Mouse (Mus musculus): ENCODE data around the gene Jade1.

The Jade1 gene

GRCm38 (mm10) chr3:41577240-41577639 lies 21.7 kb downstream of the Jade1 start:
- DNase-seq (ENCODE audit: low read depth, low spot score), result no peak

- no peak for DNase-seq (ENCODE audit: low read depth, low spot score)
Measured at GRCm38 (mm10) chr3:41579873-41580272, 24.3 kb downstream of the Jade1 start.

- no peak for DNase-seq (ENCODE audit: low read depth, low spot score)
Measured at GRCm38 (mm10) chr3:41580401-41581323, 25.1 kb downstream of the Jade1 start.

- DNase-seq (ENCODE audit: low read depth, low spot score), result no peak
Measured at GRCm38 (mm10) chr3:41581436-41581835, 25.9 kb downstream of the Jade1 start.

DNA sequence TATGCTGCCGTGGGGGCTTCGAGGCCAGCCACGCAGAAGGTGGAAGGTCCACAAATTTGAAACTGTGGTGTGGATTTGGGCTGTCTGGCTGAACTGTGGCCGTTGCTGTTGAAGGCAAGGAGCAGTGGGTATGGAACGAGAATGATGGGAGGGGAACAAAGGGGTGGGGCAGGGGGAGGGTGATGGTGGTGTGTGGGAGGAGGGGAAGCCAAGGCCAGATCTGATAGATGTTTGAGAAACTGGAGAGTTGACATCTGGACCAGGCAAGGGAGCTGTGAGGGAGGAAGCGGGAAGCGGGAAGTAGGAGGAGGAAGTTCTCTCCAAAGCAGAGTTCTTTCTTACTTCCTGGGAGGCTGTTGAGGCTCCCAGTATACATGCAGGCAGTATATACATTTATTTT lies 26.7 kb downstream of the Jade1 start:
- DNase-seq (ENCODE audit: low read depth, low spot score), result no peak

- no peak for DNase-seq (ENCODE audit: low read depth, low spot score)
Measured at GRCm38 (mm10) chr3:41583092-41583491, 27.6 kb downstream of the Jade1 start.

GRCm38 (mm10) chr3:41583621-41584020 lies 28.1 kb downstream of the Jade1 start:
- DNase-seq (ENCODE audit: low read depth, low spot score), result no peak

DNA sequence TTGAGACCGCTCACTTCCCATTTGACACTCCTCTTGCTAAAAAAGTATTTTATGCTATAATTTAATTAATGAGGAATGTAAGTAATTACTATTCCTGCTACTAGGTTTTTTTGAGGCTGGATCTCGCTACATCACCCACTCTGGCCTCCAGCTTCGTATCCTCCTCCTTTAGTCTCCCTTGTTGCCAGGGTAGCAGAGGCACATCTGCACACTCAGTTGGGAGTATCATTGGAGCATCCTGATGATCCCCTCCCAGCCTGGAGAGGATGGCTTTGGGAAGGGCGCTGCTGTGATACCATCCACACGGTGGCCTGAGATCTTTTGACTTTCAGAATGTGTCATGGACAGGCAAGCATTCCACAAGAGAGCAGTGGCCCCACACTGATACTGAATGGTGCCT lies 30.0 kb downstream of the Jade1 start:
- no peak for DNase-seq (ENCODE audit: low read depth, low spot score)

- DNase-seq (ENCODE audit: low read depth, low spot score), result no peak
Measured at GRCm38 (mm10) chr3:41586330-41586729, 30.8 kb downstream of the Jade1 start.

DNA sequence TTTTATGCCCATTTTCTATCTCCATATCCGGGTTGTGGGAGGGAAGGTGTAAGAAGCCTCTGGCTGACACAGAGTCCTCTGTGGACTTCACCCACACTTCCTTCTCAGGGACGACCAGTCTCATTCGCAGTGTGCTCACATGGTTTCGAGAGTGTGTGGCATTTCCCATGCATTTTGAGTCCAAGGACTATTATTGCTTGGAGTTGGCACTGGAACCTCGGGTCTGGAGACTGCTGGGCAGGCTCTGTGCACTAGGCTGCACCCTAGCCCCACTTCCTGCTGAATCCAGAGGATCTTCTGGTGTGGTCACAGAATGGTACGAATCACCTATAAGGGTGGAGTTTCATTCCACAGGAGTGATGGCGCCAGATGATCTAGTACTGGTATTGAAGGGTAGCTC lies 31.4 kb downstream of the Jade1 start:
- no peak for DNase-seq (ENCODE audit: low read depth, low spot score)

DNA sequence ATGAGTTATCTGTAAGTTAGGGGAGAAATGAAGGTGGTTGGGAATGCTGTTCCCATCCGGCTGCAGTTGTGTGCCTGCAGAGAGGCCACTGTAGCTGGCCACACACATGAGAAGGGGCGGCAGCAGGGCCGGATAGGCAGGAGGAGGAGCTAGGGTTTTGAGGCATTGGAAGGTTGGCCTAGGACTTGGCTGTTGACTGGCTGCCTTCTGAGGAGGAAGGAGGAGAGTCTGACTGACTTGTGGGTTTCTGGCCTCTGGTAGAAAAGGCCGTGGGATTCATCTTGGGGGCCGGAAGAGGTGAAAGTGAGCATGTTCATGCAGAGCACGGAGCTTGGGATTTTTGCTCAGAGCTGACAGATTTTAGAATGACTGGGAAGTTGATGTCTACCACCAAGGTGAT lies 32.1 kb downstream of the Jade1 start:
- no peak for DNase-seq (ENCODE audit: low read depth, low spot score)

- no peak for DNase-seq (ENCODE audit: low read depth, low spot score)
Measured at GRCm38 (mm10) chr3:41588495-41588894, 33.0 kb downstream of the Jade1 start.

DNA sequence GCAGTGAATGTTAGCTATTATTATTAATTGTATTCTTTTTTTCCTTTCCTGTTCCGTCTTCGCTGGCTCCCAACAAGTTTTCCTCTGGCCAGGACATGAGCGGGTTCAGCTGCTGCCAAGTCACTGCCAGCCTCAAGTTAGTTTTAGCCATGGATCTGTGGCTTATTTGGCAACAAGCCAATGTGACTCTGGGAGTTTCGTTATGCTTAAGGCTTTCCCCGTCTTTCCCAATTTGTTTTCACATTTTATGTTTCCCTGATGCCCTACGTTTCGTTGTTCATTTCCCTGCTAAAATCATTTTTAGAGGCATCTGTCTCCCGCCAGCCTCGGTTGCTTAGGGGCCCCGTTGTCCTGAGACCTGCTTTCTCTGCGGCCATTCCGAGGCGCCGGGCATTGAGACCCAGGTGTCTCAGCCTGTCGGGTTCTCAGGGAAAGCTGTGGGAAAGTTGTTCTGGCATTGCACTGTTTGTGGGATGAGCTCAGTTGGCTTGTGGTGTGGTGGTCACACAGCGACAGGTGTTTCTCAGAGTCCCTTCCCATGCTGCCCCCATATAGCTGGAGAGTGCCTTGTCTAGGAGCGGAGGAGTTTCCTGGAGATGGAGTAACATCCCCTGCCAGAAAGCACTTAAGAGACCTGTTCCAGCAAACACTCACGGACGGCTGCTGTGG lies 33.8 kb downstream of the Jade1 start:
- DNase-seq (ENCODE audit: low read depth, low spot score), result no peak

GRCm38 (mm10) chr3:41589988-41590387 lies 34.5 kb downstream of the Jade1 start:
- DNase-seq (ENCODE audit: low read depth, low spot score), result no peak

DNA sequence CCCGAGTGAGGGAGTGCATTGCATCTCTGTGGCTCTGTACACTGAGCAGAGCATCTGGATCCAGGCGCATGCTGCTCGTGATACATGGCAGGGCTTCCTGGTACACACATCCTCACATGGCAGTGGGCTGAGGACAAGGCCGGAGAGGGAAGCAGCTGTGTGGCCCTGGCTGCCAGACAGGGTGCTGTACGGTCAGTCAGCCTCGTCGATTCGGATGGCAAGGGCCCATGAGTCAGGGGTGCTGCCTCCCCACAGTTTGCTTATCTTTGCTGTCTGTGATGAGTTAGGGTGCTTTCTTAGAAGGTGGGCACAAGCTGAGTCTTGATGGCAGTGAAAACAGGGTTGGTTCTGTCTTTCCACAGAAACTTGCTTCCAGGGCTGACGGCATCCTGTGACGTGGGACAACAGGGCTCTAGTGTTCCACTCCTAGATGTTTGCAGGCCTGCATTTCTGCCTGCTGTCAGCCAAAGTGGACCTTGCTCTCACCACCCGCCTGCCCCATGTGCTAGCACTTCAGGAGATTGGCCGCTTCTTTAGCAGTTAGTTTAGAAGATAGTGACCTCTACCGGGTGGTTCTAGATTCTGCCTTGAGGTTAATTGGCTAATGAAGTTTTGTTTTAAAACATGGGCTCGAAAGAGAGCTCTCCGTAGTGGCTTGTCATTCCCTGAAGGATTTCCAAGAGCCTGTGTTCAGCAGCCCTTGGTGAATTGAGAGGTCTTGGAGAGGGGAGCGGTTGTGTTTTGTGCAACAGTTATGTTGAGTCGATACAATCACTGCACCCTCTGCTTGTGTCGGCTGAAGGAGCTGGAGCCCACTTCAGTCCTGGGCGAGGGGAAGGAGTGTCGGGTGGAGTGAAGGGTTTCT lies 35.4 kb downstream of the Jade1 start:
- no peak for DNase-seq (ENCODE audit: low read depth, low spot score)

DNA sequence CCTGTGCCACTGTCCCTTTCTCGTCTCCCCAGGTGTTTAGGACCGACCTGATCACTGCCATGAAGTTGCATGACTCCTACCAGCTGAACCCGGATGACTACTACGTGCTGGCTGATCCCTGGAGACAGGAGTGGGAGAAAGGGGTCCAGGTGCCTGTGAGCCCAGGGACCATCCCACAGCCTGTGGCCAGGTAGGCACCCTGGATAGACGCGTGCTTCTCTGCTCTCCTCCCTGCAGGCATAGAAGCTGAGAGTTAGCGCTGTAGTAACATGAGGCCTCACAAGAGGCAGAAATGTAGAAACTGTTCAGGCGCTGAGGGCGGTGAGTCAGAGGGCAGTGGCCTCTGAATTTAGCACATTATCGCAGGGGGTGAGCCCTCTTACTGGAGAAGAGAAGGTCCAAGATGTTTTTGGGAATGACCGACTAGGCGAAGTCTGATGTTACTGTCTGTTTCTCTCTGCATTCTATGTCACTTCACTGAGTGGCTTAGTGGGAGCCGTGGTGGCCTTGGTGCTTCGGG lies 36.2 kb downstream of the Jade1 start:
- DNase-seq (ENCODE audit: low read depth, low spot score), result no peak

GRCm38 (mm10) chr3:41592805-41593204 lies 37.3 kb downstream of the Jade1 start:
- no peak for DNase-seq (ENCODE audit: low read depth, low spot score)

GRCm38 (mm10) chr3:41594097-41594879 lies 38.8 kb downstream of the Jade1 start:
- DNase-seq (ENCODE audit: low read depth, low spot score), result no peak

DNA sequence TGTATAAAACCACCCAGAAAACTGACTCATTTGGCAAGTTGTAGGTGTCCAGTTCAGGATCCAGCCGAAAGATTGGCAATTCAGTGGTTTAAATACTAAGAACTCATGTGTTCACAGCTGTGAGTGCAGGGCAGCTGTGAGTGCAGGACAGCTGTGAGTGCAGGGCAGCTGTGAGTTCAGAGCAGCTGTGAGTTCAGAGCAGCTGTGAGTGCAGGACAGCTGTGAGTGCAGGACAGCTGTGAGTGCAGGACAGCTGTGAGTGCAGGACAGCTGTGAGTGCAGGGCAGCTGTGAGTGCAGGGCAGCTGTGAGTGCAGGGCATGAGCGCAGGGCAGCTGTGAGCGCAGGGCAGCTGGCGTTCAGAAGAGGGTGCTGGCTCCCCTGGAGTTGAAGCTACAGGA lies 39.5 kb downstream of the Jade1 start:
- no peak for DNase-seq (ENCODE audit: low read depth, low spot score)

GRCm38 (mm10) chr3:41597036-41597435 lies 41.5 kb downstream of the Jade1 start:
- DNase-seq (ENCODE audit: low read depth, low spot score), result no peak

DNA sequence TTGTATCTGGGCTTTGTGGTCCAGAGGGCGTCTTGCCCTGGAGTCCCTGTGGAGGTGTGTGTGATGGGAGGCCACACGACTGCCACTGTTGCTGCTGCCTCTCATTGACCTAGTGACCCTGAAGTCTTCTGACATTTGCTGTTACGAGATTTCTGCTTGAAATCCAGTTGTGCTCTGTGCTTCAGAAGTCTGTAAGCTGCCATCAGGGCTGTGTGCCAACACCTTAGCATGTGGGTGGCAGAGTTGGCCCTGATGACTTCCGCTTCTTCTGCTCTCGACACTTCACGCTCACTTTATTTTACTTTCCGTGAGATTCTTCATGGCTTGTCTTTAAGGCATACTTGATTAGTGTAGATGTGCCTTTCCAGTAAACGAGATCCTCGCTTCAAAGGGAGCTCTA lies 42.9 kb downstream of the Jade1 start:
- DNase-seq (ENCODE audit: low read depth, low spot score), result no peak

Data from telencephalon, adult 2 months (tissue).